Mouse (Mus musculus): Measurements from ENCODE around the gene Apol10a. TPM values are rescaled to one million over a fixed set of nuclear protein-coding genes. Genes with fewer than 3 reads are reported as not detected.

The Apol10a gene
- 0.23 TPM for polyA plus RNA-seq (2015; fragmentation: Illumina TruSeq; extraction: RNeasy Lipid Tissue Mini Kit (QIAGEN cat#74804); ENCODE audit: insufficient read depth, low replicate concordance)

GRCm38 (mm10) chr15:77476693-77477092 is at the start of gene Apol10a:
Apol10a (plus strand) TSS chr15:77477047.

GRCm38 (mm10) chr15:77447392-77447791 is 29.5 kb upstream of the Apol10a start, which contains the start of gene Apol7b:
Apol7b (minus strand) TSS chr15:77447492.

GRCm38 (mm10) chr15:77507966-77508365 is 31.1 kb downstream of the Apol10a start, which contains the start of gene Apol11a:
Apol11a (plus strand) TSS chr15:77508271.

GRCm38 (mm10) chr15:77533216-77533615 is 56.4 kb downstream of the Apol10a start, which contains the start of gene Apol7c:
Apol7c (minus strand) TSS chr15:77533316.

Other genes with a start within 250 kb of the Apol10a start
- gene Rbfox2, start 170.0 kb upstream of the Apol10a start, polyA plus RNA-seq (2015; fragmentation: Illumina TruSeq; extraction: RNeasy Lipid Tissue Mini Kit (QIAGEN cat#74804); ENCODE audit: insufficient read depth, low replicate concordance): 8.9 TPM
- gene Apol7a, start 77.9 kb upstream of the Apol10a start, polyA plus RNA-seq (2015; fragmentation: Illumina TruSeq; extraction: RNeasy Lipid Tissue Mini Kit (QIAGEN cat#74804); ENCODE audit: insufficient read depth, low replicate concordance): not detected
- 0.23 TPM for gene Apol9a, start 65.9 kb upstream of the Apol10a start, polyA plus RNA-seq (2015; fragmentation: Illumina TruSeq; extraction: RNeasy Lipid Tissue Mini Kit (QIAGEN cat#74804); ENCODE audit: insufficient read depth, low replicate concordance)
- 0.86 TPM for gene Apol7b, start 29.6 kb upstream of the Apol10a start, polyA plus RNA-seq (2015; fragmentation: Illumina TruSeq; extraction: RNeasy Lipid Tissue Mini Kit (QIAGEN cat#74804); ENCODE audit: insufficient read depth, low replicate concordance)
- gene Apol11a, start 31.2 kb downstream of the Apol10a start, polyA plus RNA-seq (2015; fragmentation: Illumina TruSeq; extraction: RNeasy Lipid Tissue Mini Kit (QIAGEN cat#74804); ENCODE audit: insufficient read depth, low replicate concordance): 0.37 TPM
- gene Apol7c, start 56.3 kb downstream of the Apol10a start, polyA plus RNA-seq (2015; fragmentation: Illumina TruSeq; extraction: RNeasy Lipid Tissue Mini Kit (QIAGEN cat#74804); ENCODE audit: insufficient read depth, low replicate concordance): 121 TPM
- not detected for gene 1700025B11Rik, start 84.8 kb downstream of the Apol10a start, polyA plus RNA-seq (2015; fragmentation: Illumina TruSeq; extraction: RNeasy Lipid Tissue Mini Kit (QIAGEN cat#74804); ENCODE audit: insufficient read depth, low replicate concordance)
- 7.3 TPM for gene Apol10b, start 119.1 kb downstream of the Apol10a start, polyA plus RNA-seq (2015; fragmentation: Illumina TruSeq; extraction: RNeasy Lipid Tissue Mini Kit (QIAGEN cat#74804); ENCODE audit: insufficient read depth, low replicate concordance)
- not detected for gene Gm36245, start 122.2 kb downstream of the Apol10a start, polyA plus RNA-seq (2015; fragmentation: Illumina TruSeq; extraction: RNeasy Lipid Tissue Mini Kit (QIAGEN cat#74804); ENCODE audit: insufficient read depth, low replicate concordance)
- 19.8 TPM for gene Apol11b, start 166.2 kb downstream of the Apol10a start, polyA plus RNA-seq (2015; fragmentation: Illumina TruSeq; extraction: RNeasy Lipid Tissue Mini Kit (QIAGEN cat#74804); ENCODE audit: insufficient read depth, low replicate concordance)
- gene Apol7e, start 221.8 kb downstream of the Apol10a start, polyA plus RNA-seq (2015; fragmentation: Illumina TruSeq; extraction: RNeasy Lipid Tissue Mini Kit (QIAGEN cat#74804); ENCODE audit: insufficient read depth, low replicate concordance): 42.7 TPM